Mouse (Mus musculus) gastrocnemius, adult 18-20 months (tissue): ENCODE data around the gene Gm43720. TPM values are rescaled to one million over a fixed set of nuclear protein-coding genes. Genes with fewer than 3 reads are reported as not detected.
"Not testable (repeated sequence)": the region's sequence is repeated elsewhere in the genome, so short reads cannot be mapped to it uniquely, and the experiment has no call there.

Source experiments
- DNase-seq: peaks from one replicate; pipeline ENCODE4 v3.0.0; 2021; ENCODE audit warnings: low spot score
- total RNA-seq, 2 experiments: library from RNA; stranded (reverse); gene quantifications; 2 replicates each; pipeline ENCODE4 v1.2.3; 2021

The Gm43720 gene
- total RNA-seq, 2 experiments from 2014 or later: not detected

DNA sequence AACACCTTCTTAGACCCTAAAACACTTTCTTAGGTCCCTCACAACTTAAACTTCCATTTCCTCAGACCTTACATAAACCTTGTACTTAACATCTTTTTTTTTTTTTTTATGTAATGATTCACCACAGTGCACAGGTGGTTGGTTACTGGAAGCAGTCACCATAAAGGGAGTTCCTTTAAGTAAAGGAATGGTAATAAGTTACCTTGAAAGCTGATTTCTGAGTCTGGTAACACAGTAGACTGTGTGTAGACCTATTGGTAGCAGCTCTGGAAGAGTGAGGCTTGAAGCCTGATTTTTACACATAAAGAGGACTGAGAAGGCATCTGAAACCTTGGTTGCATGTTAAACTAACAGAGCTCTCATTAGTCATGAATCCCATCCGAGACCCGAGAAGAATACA is 59.9 kb downstream of the Gm43720 start:
- no peak for DNase-seq

DNA sequence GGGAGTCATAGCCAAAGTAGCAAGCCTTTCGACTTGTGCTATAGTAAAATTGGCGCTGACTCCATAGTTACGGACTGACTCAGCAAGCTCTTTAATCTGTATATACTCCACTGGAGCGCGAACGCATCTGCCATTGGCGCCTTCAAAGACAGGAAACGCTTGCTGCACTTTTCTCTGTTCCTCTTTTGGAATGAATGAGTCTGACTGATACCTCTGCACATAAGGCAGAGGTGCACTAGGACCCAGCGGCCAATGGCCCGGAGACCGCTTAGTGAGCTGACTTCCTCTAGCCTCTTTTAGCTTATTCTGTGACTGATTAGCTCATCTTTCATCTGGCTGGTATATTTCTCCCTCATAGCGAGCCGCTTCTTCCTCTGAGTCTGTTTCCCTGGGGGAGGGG is 63.1 kb downstream of the Gm43720 start:
- DNase-seq: not testable (repeated sequence)

Other genes starting within 250 kb of the Gm43720 start
- gene Smok3c, start 226.8 kb downstream of the Gm43720 start, total RNA-seq: not detected
- gene Zkscan1, start 194.9 kb downstream of the Gm43720 start, total RNA-seq: 10 to 100 TPM; 11.2 to 11.8 TPM
- 10 to 100 TPM; 15.0 to 15.4 TPM for gene Zscan21, start 163.1 kb downstream of the Gm43720 start, total RNA-seq
- gene Zfp113, start 124.2 kb downstream of the Gm43720 start, total RNA-seq: 1 to 10 TPM; 4.9 to 5.8 TPM
- 100 to 1,000 TPM; 105 to 110 TPM for gene Cops6, start 118.9 kb downstream of the Gm43720 start, total RNA-seq
- 1 to 10 TPM; 6.6 to 7.0 TPM for gene Ap4m1, start 108.0 kb downstream of the Gm43720 start, total RNA-seq
- gene Mcm7, start 107.5 kb downstream of the Gm43720 start, total RNA-seq: 1 to 10 TPM; 6.5 to 7.8 TPM
- 10 to 100 TPM; 34.5 to 34.9 TPM for gene Taf6, start 92.5 kb downstream of the Gm43720 start, total RNA-seq
- gene Cnpy4, start 92.5 kb downstream of the Gm43720 start, total RNA-seq: 1 to 10 TPM; 2.7 to 3.5 TPM
- 1 to 10 TPM; 1.4 TPM for gene Mblac1, start 85.6 kb downstream of the Gm43720 start, total RNA-seq
- under 1 TPM; 0.09 to 0.31 TPM for gene Nxpe5, start 54.1 kb downstream of the Gm43720 start, total RNA-seq
- 10 to 100 TPM; 47.2 to 51.1 TPM for gene Lamtor4, start 24.5 kb downstream of the Gm43720 start, total RNA-seq
- 1 to 10 TPM; 2.7 to 3.2 TPM for gene BC037034, start 15.9 kb downstream of the Gm43720 start, total RNA-seq
- gene Gal3st4, start 7.1 kb downstream of the Gm43720 start, total RNA-seq: under 1 TPM in 1 of 2 experiments, not detected in 1; 0.14 TPM
- not detected for gene Gpc2, start within 50 bp of the Gm43720 start, total RNA-seq
- not detected for gene Stag3, start 282 bp upstream of the Gm43720 start, total RNA-seq
- gene Pvrig, start 62.0 kb upstream of the Gm43720 start, total RNA-seq: not detected
- gene Zfp157, start 161.5 kb upstream of the Gm43720 start, total RNA-seq: 1 to 10 TPM; 1.7 to 1.8 TPM